Mouse (Mus musculus) midbrain, postnatal 0 days (tissue): Measurements from ENCODE around the gene Slc25a33. TPM values are rescaled to one million over a fixed set of nuclear protein-coding genes. Genes with fewer than 3 reads are reported as not detected.

Source experiments
- ATAC-seq: fragments of 200-750 bp; cut with Nextera tagmentation; 2 replicates; pipeline ENCODE4 v1.8.0; 2017; ENCODE audit warnings: moderate number of reproducible peaks, mild to moderate bottlenecking, moderate TSS enrichment, moderate library complexity; ENCODE audit not compliant: low FRiP score
- DNase-seq: peaks from one replicate; pipeline ENCODE4 v3.0.0-alpha.2; 2015; ENCODE audit warnings: low spot score
- H3K27ac ChIP-seq: fragments of 300-500 bp; sonication (generic); 2 replicates; pipeline ENCODE4 v1.5.1; 2014; ENCODE audit warnings: low read depth, mild to moderate bottlenecking, low read length, mixed read lengths
- H3K27me3 ChIP-seq: fragments of 300-500 bp; sonication (generic); 2 replicates; pipeline ENCODE4 v1.6.1; 2014; ENCODE audit warnings: low read length, control low read depth, mixed read lengths; ENCODE audit not compliant: insufficient read depth
- H3K36me3 ChIP-seq: fragments of 300-500 bp; sonication (generic); 2 replicates; pipeline ENCODE4 v1.6.1; 2014; ENCODE audit warnings: low read length, control low read depth, mixed read lengths; ENCODE audit not compliant: insufficient read depth
- H3K4me1 ChIP-seq: fragments of 300-500 bp; sonication (generic); 2 replicates; pipeline ENCODE4 v1.6.1; 2014; ENCODE audit warnings: mild to moderate bottlenecking, control low read depth, antibody characterized with exemption, low read length, mixed read lengths; ENCODE audit not compliant: insufficient read depth
- H3K4me2 ChIP-seq: fragments of 300-500 bp; sonication (generic); 2 replicates; pipeline ENCODE4 v1.6.1; 2014; ENCODE audit warnings: low read depth, mild to moderate bottlenecking, low read length, mixed read lengths; ENCODE audit not compliant: poor library complexity, severe bottlenecking
- H3K4me3 ChIP-seq: fragments of 300-500 bp; sonication (generic); 2 replicates; pipeline ENCODE4 v1.5.1; 2014; ENCODE audit warnings: low read depth, mild to moderate bottlenecking, low read length, moderate library complexity
- H3K9ac ChIP-seq: fragments of 300-500 bp; sonication (generic); replicated peaks from 2 replicates; pipeline ENCODE4 v1.6.1; 2014; ENCODE audit warnings: mild to moderate bottlenecking, low read length, moderate library complexity, mixed read lengths; ENCODE audit not compliant: poor library complexity, severe bottlenecking
- H3K9me3 ChIP-seq: fragments of 300-500 bp; sonication (generic); 2 replicates; pipeline ENCODE4 v1.6.1; 2016; ENCODE audit warnings: low read length, control low read depth
- CTCF ChIP-seq: IDR thresholded peaks from 2 replicates; pipeline ENCODE4 v1.5.1; 2016; ENCODE audit warnings: antibody characterized with exemption, mild to moderate bottlenecking
- WGBS: fragments of 180-500 bp; shearing (Covaris S2); extraction: QIAGEN DNeasy Blood & Tissue Kit; methylation state at CpG from one replicate; pipeline ENCODE4 v1.1.7; 2014; 5-methylcytosine and 5-hydroxymethylcytosine counted together
- polyA plus RNA-seq: library from polyadenylated mRNA; unstranded; fragments of >200 nt; fragmentation: Nextera tagmentation; extraction: Ambion mirVana; gene quantifications from 2 replicates; pipeline ENCODE4 v1.2.1, GENCODE M21; 2015
- total RNA-seq: library from RNA; depleted of rRNA; stranded (reverse); fragments of >200 nt; gene quantifications from 2 replicates; pipeline ENCODE4 v1.2.3, GENCODE M21; 2014

The Slc25a33 gene
- total and polyA plus RNA-seq, 2 experiments from 2014 or later, result 16.6 to 32.7 TPM

DNA sequence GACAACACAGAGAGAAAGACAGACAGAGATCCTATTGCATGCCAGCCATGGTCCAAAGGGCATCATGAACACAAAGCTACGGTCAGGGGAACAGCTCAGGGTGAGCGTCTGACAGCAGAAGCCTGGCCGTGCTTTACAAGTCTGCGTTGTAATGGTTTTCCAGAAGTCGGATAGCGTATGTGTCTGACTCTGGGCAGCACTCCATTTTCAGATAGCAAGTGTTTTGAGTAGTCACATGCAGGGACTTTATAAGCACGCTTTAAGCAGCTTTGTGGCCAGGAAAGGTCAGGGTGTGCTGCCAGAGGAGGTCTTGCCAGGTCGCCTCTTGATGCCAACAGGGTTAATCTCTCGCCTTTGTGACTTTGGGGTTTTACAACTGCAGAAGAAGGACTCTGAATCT is 10.3 kb upstream of the Slc25a33 start:
- no peaks in the 10 kb centered on the region for H3K36me3 ChIP-seq
- H3K4me3 ChIP-seq, result no peak overlapping the region
- WGBS, result 85% methylated on average over 9 of the region's 9 CpGs

GRCm38 (mm10) chr4:149782975-149783374 is 8.9 kb upstream of the Slc25a33 start:
- Histone ChIP-seq H3K4me2 (no peak overlapping the region), H3K9me3 (no peaks in the 10 kb centered on the region), H3K36me3 (no peaks in the 10 kb centered on the region), H3K9ac (no peak overlapping the region), H3K27ac (0 out of 2 replicates have a peak overlapping the region, but pooled peaks have one; percentile 27), H3K27me3 (no peaks in the 10 kb centered on the region), H3K4me3 (no peak overlapping the region), H3K4me1 (no peaks in the 10 kb centered on the region)
- TF ChIP-seq CTCF, result no peak
- ATAC-seq (peak; percentile 56; the same call in 1 of the 2 replicates), DNase-seq (peak; percentile 70)
- WGBS, result 62% methylated on average over 8 of the region's 8 CpGs

More for the DNA sequence above, 10.3 kb upstream of the Slc25a33 start:
- no peak for TF ChIP-seq CTCF
- Histone ChIP-seq H3K4me2 (no peak overlapping the region), H3K27me3 (no peaks in the 10 kb centered on the region), H3K9me3 (no peaks in the 10 kb centered on the region), H3K9ac (no peak overlapping the region), H3K4me1 (no peaks in the 10 kb centered on the region), H3K27ac (no peak overlapping the region)
- DNase-seq, result no peak
- ATAC-seq, result no peak

DNA sequence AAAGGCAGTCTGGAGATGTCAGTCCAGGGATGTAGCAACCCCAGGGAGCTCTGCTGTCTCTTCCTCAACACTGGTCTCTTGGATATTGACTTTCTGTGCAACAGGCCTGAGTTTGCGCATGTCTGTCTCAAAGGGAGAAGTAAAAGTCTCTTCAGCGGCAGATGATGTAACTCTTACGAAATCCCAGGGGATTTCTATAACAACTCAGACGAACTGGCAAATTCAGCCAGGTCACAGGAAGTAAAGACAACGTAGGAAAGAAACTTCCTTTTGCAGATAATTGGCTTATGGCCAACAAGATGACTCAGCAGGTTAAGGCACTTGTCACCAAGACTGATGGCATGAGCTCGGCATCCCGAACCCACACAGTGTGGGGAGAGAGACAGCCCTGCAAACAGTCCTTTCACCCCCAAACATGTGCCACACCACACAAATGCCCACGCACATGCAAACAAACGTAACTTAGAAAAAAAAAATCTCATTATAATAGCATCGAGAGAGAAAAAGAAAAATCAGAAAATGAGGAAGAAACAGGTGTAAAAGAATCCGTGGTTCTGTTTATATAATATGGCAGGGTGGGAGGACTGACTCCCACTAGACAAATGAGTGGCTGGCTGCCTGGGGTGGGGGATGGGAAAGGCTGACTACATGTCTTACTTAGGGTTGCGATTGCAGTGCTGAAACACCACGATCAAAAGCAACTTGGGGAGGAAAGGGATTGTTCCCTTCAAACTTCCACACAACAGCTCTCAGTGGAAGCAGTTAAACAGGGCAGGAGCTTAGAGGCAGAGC is 6.7 kb upstream of the Slc25a33 start:
- ATAC-seq (no peak), DNase-seq (peak; percentile 38)
- Histone ChIP-seq H3K4me2 (no peak overlapping the region), H3K27me3 (no peaks in the 10 kb centered on the region), H3K27ac (no peak overlapping the region), H3K4me1 (no peaks in the 10 kb centered on the region), H3K4me3 (no peak overlapping the region), H3K36me3 (no peaks in the 10 kb centered on the region), H3K9ac (no peak overlapping the region), H3K9me3 (no peaks in the 10 kb centered on the region)
- no peak for TF ChIP-seq CTCF
- WGBS, result 73% methylated on average over 13 of the region's 13 CpGs

DNA sequence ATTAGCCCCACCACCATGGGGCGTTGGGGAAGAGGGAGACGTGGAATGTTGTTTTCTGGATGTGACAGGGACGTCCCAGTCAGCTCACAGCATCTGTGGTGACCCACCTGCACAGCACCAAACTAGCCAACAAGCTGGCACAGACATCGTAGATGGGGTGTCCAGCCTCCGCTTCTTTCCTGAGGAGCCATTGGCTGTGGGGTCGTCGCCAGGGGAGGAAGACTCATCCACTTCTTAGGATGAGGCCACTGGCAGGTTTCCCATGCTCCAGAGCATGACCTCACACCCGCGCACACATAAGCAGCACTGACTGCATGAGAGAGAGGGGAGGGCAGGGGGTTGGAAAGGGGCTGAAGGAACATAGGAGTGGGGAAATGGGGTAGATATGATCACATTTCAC is 5.9 kb upstream of the Slc25a33 start:
- no peaks in the 10 kb centered on the region for H3K27me3 ChIP-seq
- ATAC-seq (no peak), DNase-seq (no peak)
- no peak overlapping the region for H3K27ac ChIP-seq
- no peak overlapping the region for H3K4me3 ChIP-seq
- TF ChIP-seq CTCF, result no peak
- WGBS, result 78% methylated on average over 9 of the region's 9 CpGs
- no peaks in the 10 kb centered on the region for H3K36me3 ChIP-seq
- H3K9ac ChIP-seq, result no peak overlapping the region
- no peaks in the 10 kb centered on the region for H3K4me1 ChIP-seq
- no peak overlapping the region for H3K4me2 ChIP-seq
- no peaks in the 10 kb centered on the region for H3K9me3 ChIP-seq

- Histone ChIP-seq H3K36me3 (no peaks in the 10 kb centered on the region), H3K4me2 (no peak overlapping the region), H3K4me1 (0 out of 2 replicates have a peak, but pooled peaks cover 3% of the 10 kb centered on the region), H3K27me3 (no peaks in the 10 kb centered on the region), H3K9ac (no peak overlapping the region), H3K27ac (no peak overlapping the region), H3K4me3 (no peak overlapping the region), H3K9me3 (no peaks in the 10 kb centered on the region)
- DNase-seq (no peak), ATAC-seq (no peak)
- WGBS, result 79% methylated on average over 9 of the region's 9 CpGs
- TF ChIP-seq CTCF, result no peak
Measured at GRCm38 (mm10) chr4:149777126-149777525, 3.0 kb upstream of the Slc25a33 start.

DNA sequence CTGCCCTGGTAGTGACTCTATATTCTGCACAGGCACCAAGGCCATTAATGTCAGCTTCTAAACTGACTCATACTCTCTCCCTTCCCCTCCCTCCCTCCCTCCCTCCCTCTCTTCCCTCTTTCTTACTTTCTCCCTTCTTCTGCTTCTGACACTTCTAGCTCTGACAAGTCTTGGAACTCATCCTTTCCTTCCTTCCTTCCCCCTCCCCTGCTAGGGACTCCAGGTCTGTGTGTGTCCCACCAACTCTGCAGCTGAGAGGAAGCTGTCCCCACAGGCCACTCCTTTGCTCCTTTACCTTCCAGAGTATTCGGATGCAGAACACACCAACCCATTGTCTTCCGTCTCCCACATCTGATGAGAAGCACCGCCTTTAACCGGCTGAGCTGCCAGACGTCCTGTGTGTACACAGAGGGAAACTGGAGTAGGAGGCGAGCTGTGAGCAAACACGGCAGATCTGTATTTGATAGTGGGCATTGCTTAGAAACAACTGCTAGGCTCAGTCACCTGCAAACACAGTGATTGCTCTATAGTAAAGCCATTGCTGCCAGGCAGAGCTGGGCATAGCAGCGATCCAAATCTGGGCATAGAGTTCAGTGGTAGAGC is 1.8 kb upstream of the Slc25a33 start:
- no peak overlapping the region for H3K27ac ChIP-seq
- no peak overlapping the region for H3K4me2 ChIP-seq
- TF ChIP-seq CTCF, result no peak
- H3K9me3 ChIP-seq, result no peaks in the 10 kb centered on the region
- ATAC-seq (no peak), DNase-seq (no peak)
- no peaks in the 10 kb centered on the region for H3K36me3 ChIP-seq
- 34% methylated on average over 8 of the region's 8 CpGs for WGBS
- no peak overlapping the region for H3K9ac ChIP-seq
- H3K4me1 ChIP-seq, result 0 out of 2 replicates have a peak, but pooled peaks cover 3% of the 10 kb centered on the region
- H3K4me3 ChIP-seq, result no peak overlapping the region
- H3K27me3 ChIP-seq, result no peaks in the 10 kb centered on the region
